Mouse (Mus musculus) gastrocnemius, postnatal 10 days (tissue): ENCODE data around the gene Fgf6. TPM values are rescaled to one million over a fixed set of nuclear protein-coding genes. Genes with fewer than 3 reads are reported as not detected.

Experiments
- total RNA-seq, 2 experiments: library from RNA; stranded (reverse); gene quantifications; 2 replicates each; pipeline ENCODE4 v1.2.3; 2021

Gene Fgf6
- total RNA-seq, 2 experiments from 2014 or later: 5.2 to 9.8 TPM

Other genes with a start within 250 kb of the Fgf6 start
- 100 to 1,000 TPM; 241 to 292 TPM for gene Ndufa9, start 166.4 kb upstream of the Fgf6 start, total RNA-seq
- gene Akap3, start 162.5 kb upstream of the Fgf6 start, total RNA-seq: not detected
- gene Dyrk4, start 93.7 kb upstream of the Fgf6 start, total RNA-seq: not detected
- gene Rad51ap1, start 76.0 kb upstream of the Fgf6 start, total RNA-seq: 10 to 100 TPM in 1 of 2 experiments, 1 to 10 TPM in 1; 7.0 to 10.1 TPM
- 10 to 100 TPM in 1 of 2 experiments, 1 to 10 TPM in 1; 8.7 to 10.3 TPM for gene D6Wsu163e, start 75.6 kb upstream of the Fgf6 start, total RNA-seq
- gene Fgf23, start 57.3 kb downstream of the Fgf6 start, total RNA-seq: under 1 TPM in 1 of 2 experiments, not detected in 1; 0.14 TPM
- 1 to 10 TPM; 8.3 to 8.9 TPM for gene Tigar, start 94.0 kb downstream of the Fgf6 start, total RNA-seq
- 10 to 100 TPM; 33.2 to 52.1 TPM for gene Ccnd2, start 136.6 kb downstream of the Fgf6 start, total RNA-seq